ENCODE assay signal across 22 mouse cellular contexts in the genomic region with DNA sequence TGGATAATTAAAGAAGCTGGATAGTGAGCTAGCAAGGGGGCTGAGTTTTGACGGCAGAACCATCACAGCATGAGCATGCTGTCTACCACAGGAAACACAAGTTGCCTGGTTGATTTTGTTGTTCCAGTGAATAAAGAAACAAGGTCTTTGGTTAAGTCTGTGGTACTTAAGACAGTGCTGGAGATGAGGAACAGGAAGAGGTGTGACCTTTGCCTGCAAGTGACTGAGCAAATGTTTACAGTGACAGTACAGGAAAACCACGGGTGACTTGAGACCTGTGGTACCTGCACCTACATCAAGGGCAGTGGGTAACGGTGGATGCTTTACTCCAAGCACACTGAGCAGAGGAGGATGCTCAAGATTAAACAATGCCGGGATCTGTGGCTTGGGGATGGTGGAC. TPM values are rescaled to one million over a fixed set of nuclear protein-coding genes. Genes with fewer than 3 reads are reported as not detected.
DNase-seq lines count a peak whose midpoint lies in the region; ATAC-seq and TF ChIP-seq lines count a peak whose summit lies in the region.
"Had no signal": no experiment of that assay in that cellular context is flagged by ENCODE, and none has a peak within 500 bp of the region (broad histone marks: within the 10 kb centered on the region; RNA-seq: fewer than 3 reads in every experiment).

No protein-coding gene starts in this region.

- no peak overlapping the region for H3K9ac ChIP-seq in lung, postnatal 0 days (replicated peaks; ENCODE audit: low read depth)
- no peak overlapping the region for H3K9ac ChIP-seq in kidney, embryonic 16.5 days (replicated peaks; ENCODE audit: low read length)
- H3K9ac ChIP-seq: forebrain, embryonic 15.5 days; hindbrain, embryonic 15.5 days; lung, embryonic 14.5 days had no signal

- H3K27me3 ChIP-seq in lung, postnatal 0 days (replicated peaks; ENCODE audit: insufficient read depth, low read length), result no peaks in the 10 kb centered on the region
- H3K27me3 ChIP-seq in kidney, embryonic 16.5 days (ENCODE audit: insufficient read depth, low read length), result no peaks in the 10 kb centered on the region
- H3K27me3 ChIP-seq: forebrain, embryonic 15.5 days; hindbrain, embryonic 15.5 days had no signal

- DNase-seq in lung, postnatal 25 days (ENCODE audit: low spot score), result peak; percentile 20
- DNase-seq in lung, postnatal 0 days (ENCODE audit: low spot score), result no peak
- peak; percentile 88 for DNase-seq in naive thymus-derived CD4-positive, alpha-beta T cell, adult 2 months (ENCODE audit: low read depth)
- DNase-seq in thymus, postnatal 36 days, result peak; percentile 10 to 26
- no peak for DNase-seq in kidney, postnatal 4 days
- no peak for DNase-seq in left cerebral cortex, adult 18-20 months (ENCODE audit: low spot score in 2 of 2)
- DNase-seq: cerebellum, postnatal 36 days; gastrocnemius, postnatal 36 days; heart, postnatal 10 days; kidney, adult 8-10 months; layer of hippocampus, postnatal 36 days; left cerebral cortex, postnatal 4 days; lung, embryonic 14.5 days had no signal

- H3K36me3 ChIP-seq in lung, postnatal 0 days (ENCODE audit: insufficient read depth, low read length), result no peaks in the 10 kb centered on the region
- H3K36me3 ChIP-seq in kidney, embryonic 16.5 days (ENCODE audit: insufficient read depth, low read length), result no peaks in the 10 kb centered on the region
- H3K36me3 ChIP-seq: forebrain, embryonic 15.5 days; heart, embryonic 10.5 days; hindbrain, embryonic 15.5 days had no signal

- TF ChIP-seq CTCF in lung, postnatal 0 days (IDR thresholded peaks at IDR 0.05), result no peak
- TF ChIP-seq CTCF in bone marrow, adult 2 months (IDR thresholded peaks at IDR 0.05; ENCODE audit: control insufficient read depth, insufficient read depth, low read length), result no peak

- no peak for ATAC-seq in lung, postnatal 0 days
- no peak for ATAC-seq in kidney, embryonic 16.5 days (ENCODE audit: low FRiP score, low TSS enrichment)
- ATAC-seq: forebrain, embryonic 15.5 days had no signal

- H3K27ac ChIP-seq in lung, postnatal 0 days (ENCODE audit: low read length), result no peak overlapping the region
- H3K27ac ChIP-seq in bone marrow, adult 2 months (ENCODE audit: control insufficient read depth, insufficient read depth, low read depth, low read length, poor library complexity), result 0 out of 2 replicates have a peak overlapping the region, but pooled peaks have one; percentile 11
- H3K27ac ChIP-seq in kidney, embryonic 16.5 days (ENCODE audit: low read length), result no peak overlapping the region
- H3K27ac ChIP-seq: forebrain, embryonic 15.5 days; heart, embryonic 10.5 days; hindbrain, embryonic 15.5 days had no signal

- no peaks in the 10 kb centered on the region for H3K9me3 ChIP-seq in lung, postnatal 0 days (ENCODE audit: low read length)
- no peaks in the 10 kb centered on the region for H3K9me3 ChIP-seq in kidney, embryonic 16.5 days (ENCODE audit: low read length)
- H3K9me3 ChIP-seq: forebrain, embryonic 15.5 days; heart, embryonic 10.5 days; hindbrain, embryonic 15.5 days had no signal

- no peak overlapping the region for H3K4me3 ChIP-seq in lung, postnatal 0 days (ENCODE audit: low read depth, low read length)
- H3K4me3 ChIP-seq in bone marrow, adult 2 months (replicated peaks; ENCODE audit: control insufficient read depth, low read depth, low read length), result no peak overlapping the region
- no peak overlapping the region for H3K4me3 ChIP-seq in kidney, embryonic 16.5 days (ENCODE audit: low read length)
- H3K4me3 ChIP-seq: erythroblast, embryonic 14.5 days; forebrain, embryonic 15.5 days; heart, embryonic 10.5 days; hindbrain, embryonic 15.5 days had no signal

- WGBS in lung, postnatal 0 days, result 57% methylated on average over 4 of the region's 4 CpGs
- 17% methylated on average over 4 of the region's 4 CpGs for WGBS in bone marrow, adult 2 months
- WGBS in kidney, embryonic 16.5 days, result 71% methylated on average over 4 of the region's 4 CpGs

- no peak for TF ChIP-seq POLR2A in bone marrow, adult 2 months (IDR thresholded peaks at IDR 0.05; ENCODE audit: borderline replicate concordance, control insufficient read depth, low read depth, low read length)

- no peak overlapping the region for H3K4me2 ChIP-seq in lung, postnatal 0 days (replicated peaks; ENCODE audit: low read depth, low read length)
- no peak overlapping the region for H3K4me2 ChIP-seq in kidney, embryonic 16.5 days (replicated peaks; ENCODE audit: low read depth, low read length)
- H3K4me2 ChIP-seq: forebrain, embryonic 15.5 days; hindbrain, embryonic 15.5 days; liver, embryonic 11.5 days; lung, embryonic 14.5 days had no signal

- H3K4me1 ChIP-seq in lung, postnatal 0 days (ENCODE audit: insufficient read depth, low read depth, low read length), result no peaks in the 10 kb centered on the region
- peaks cover 4% of the 10 kb centered on the region for H3K4me1 ChIP-seq in bone marrow, adult 2 months (ENCODE audit: control insufficient read depth, insufficient read depth, low read length)
- H3K4me1 ChIP-seq in kidney, embryonic 16.5 days (ENCODE audit: insufficient read depth, low read length), result no peaks in the 10 kb centered on the region
- H3K4me1 ChIP-seq: heart, embryonic 10.5 days; hindbrain, embryonic 15.5 days had no signal

- TF ChIP-seq EP300 in lung, postnatal 0 days (IDR thresholded peaks at IDR 0.05), result no peak

RNA-seq across cellular contexts. Expression of a gene that starts 55.5 kb away (rescaled TPM):
- 4.7 and 6.2 TPM in 2 replicates for polyA plus RNA-seq in lung, postnatal 0 days (2015; fragmentation: Nextera tagmentation; extraction: Ambion mirVana)
- not detected in 2 replicates for polyA plus RNA-seq in bone marrow, adult 2 months (2011; ENCODE audit: insufficient read depth, insufficient read length, low replicate concordance, missing spikeins)
- total RNA-seq in left cerebral cortex, adult 18-20 months (2021), result 1 to 10 TPM; 7.0 to 7.1 TPM
- 0.15 and 0.19 TPM in 2 replicates for polyA plus RNA-seq in kidney, embryonic 16.5 days (2015; fragmentation: Nextera tagmentation; extraction: Ambion mirVana)
- total RNA-seq: gastrocnemius, postnatal 36 days; heart, postnatal 10 days had no signal
- polyA plus RNA-seq: embryonic facial prominence, embryonic 11.5 days; erythroblast, embryonic 14.5 days; large intestine, adult 2 months; liver, embryonic 11.5 days had no signal

Comparison
In these comparisons a context has a peak if more than half of its experiments do, and no peak if none do; other contexts are left out.
1. DNase-seq: peak in lung, postnatal 25 days (single experiment), naive thymus-derived CD4-positive, alpha-beta T cell, adult 2 months (single experiment) and thymus, postnatal 36 days (2 of 2); none in lung, postnatal 0 days (single experiment), kidney, postnatal 4 days (0 of 2) and left cerebral cortex, adult 18-20 months (0 of 2).